Comparison of ENCODE assay signal across 26 mouse cellular contexts in genomic region chr9:46968970-46969369, GRCm38 (mm10). TPM values are rescaled to one million over a fixed set of nuclear protein-coding genes. Genes with fewer than 3 reads are reported as not detected.
DNase-seq lines count a peak whose midpoint lies in the region; ATAC-seq lines count a peak whose summit lies in the region.
"Had no signal": no experiment of that assay in that cellular context is flagged by ENCODE, and none has a peak within 500 bp of the region (broad histone marks: within the 10 kb centered on the region; RNA-seq: fewer than 3 reads in every experiment).

No protein-coding gene starts in this region.

- peaks cover 31% of the 10 kb centered on the region for H3K27me3 ChIP-seq in heart, embryonic 11.5 days (ENCODE audit: control insufficient read depth, insufficient read depth, low read length)
- H3K27me3 ChIP-seq in intestine, embryonic 14.5 days (replicated peaks; ENCODE audit: control insufficient read depth, insufficient read depth, low read length): 0 out of 2 replicates have a peak, but pooled peaks cover 3% of the 10 kb centered on the region
- no peaks in the 10 kb centered on the region for H3K27me3 ChIP-seq in intestine, embryonic 15.5 days (replicated peaks)
- peaks cover 4% of the 10 kb centered on the region; the same call in 1 of the 2 replicates for H3K27me3 ChIP-seq in embryonic facial prominence, embryonic 10.5 days (replicated peaks; ENCODE audit: low read depth, poor library complexity, severe bottlenecking)
- H3K27me3 ChIP-seq: limb, embryonic 13.5 days; liver, embryonic 15.5 days had no signal

- no peak for DNase-seq in heart, postnatal 10 days
- DNase-seq in intestine, embryonic 14.5 days (ENCODE audit: low spot score): no peak
- DNase-seq in embryo, embryonic 10 days (ENCODE audit: low spot score): peak; percentile 60
- peak; percentile 41 for DNase-seq in embryonic facial prominence, embryonic 10.5 days (ENCODE audit: low spot score)
- DNase-seq: cerebellum, adult 11-12 months; cerebellum, postnatal 36 days; gastrocnemius, postnatal 25 days; lung, postnatal 10 days; right cerebral cortex, adult 18-20 months; spleen, adult 18-20 months; thymus, postnatal 4 days had no signal

- intact Hi-C loops in heart, postnatal 10 days (cut with DNase I): no loop called here

- no peak overlapping the region for H3K9ac ChIP-seq in heart, embryonic 11.5 days (ENCODE audit: low read depth, low read length)
- no peak overlapping the region for H3K9ac ChIP-seq in intestine, embryonic 14.5 days (ENCODE audit: low read length)
- no peak overlapping the region for H3K9ac ChIP-seq in intestine, embryonic 15.5 days
- H3K9ac ChIP-seq: limb, embryonic 13.5 days; liver, embryonic 15.5 days had no signal

- H3K9me3 ChIP-seq in heart, embryonic 11.5 days (replicated peaks; ENCODE audit: control insufficient read depth, low read length): no peaks in the 10 kb centered on the region
- H3K9me3 ChIP-seq in intestine, embryonic 14.5 days (ENCODE audit: control insufficient read depth, low read length): no peaks in the 10 kb centered on the region
- H3K9me3 ChIP-seq in intestine, embryonic 15.5 days: no peaks in the 10 kb centered on the region
- H3K9me3 ChIP-seq in embryonic facial prominence, embryonic 10.5 days: no peaks in the 10 kb centered on the region
- H3K9me3 ChIP-seq: limb, embryonic 13.5 days; liver, embryonic 15.5 days had no signal

- no peak; the same call in 1 of the 2 replicates for ATAC-seq in heart, embryonic 11.5 days (replicated peaks; ENCODE audit: insufficient number of reproducible peaks, low FRiP score, low TSS enrichment)
- no peak for ATAC-seq in intestine, embryonic 14.5 days (replicated peaks; ENCODE audit: low FRiP score, low TSS enrichment, low read depth)
- ATAC-seq in intestine, embryonic 15.5 days: no peak
- ATAC-seq in CD4-positive, CD25-positive, alpha-beta regulatory T cell, adult 4 months: no peak
- ATAC-seq: hindbrain, postnatal 0 days had no signal

- H3K4me1 ChIP-seq in heart, embryonic 11.5 days (ENCODE audit: control insufficient read depth, insufficient read depth, low read length): peaks cover 12% of the 10 kb centered on the region
- 0 out of 2 replicates have a peak, but pooled peaks cover 9% of the 10 kb centered on the region for H3K4me1 ChIP-seq in intestine, embryonic 14.5 days (replicated peaks; ENCODE audit: control insufficient read depth, insufficient read depth, low read length)
- H3K4me1 ChIP-seq in intestine, embryonic 15.5 days (replicated peaks): no peaks in the 10 kb centered on the region
- H3K4me1 ChIP-seq in embryonic facial prominence, embryonic 10.5 days: peaks cover 31% of the 10 kb centered on the region
- H3K4me1 ChIP-seq: limb, embryonic 13.5 days; liver, embryonic 15.5 days had no signal

- H3K4me3 ChIP-seq in heart, embryonic 11.5 days (ENCODE audit: low read depth, low read length): no peak overlapping the region
- H3K4me3 ChIP-seq in intestine, embryonic 14.5 days (ENCODE audit: low read depth, low read length): no peak overlapping the region
- H3K4me3 ChIP-seq in intestine, embryonic 15.5 days (replicated peaks): no peak overlapping the region
- H3K4me3 ChIP-seq in embryonic facial prominence, embryonic 10.5 days: no peak overlapping the region
- H3K4me3 ChIP-seq: limb, embryonic 13.5 days; liver, embryonic 15.5 days; myocyte had no signal

- 0 out of 2 replicates have a peak overlapping the region, but pooled peaks have one; percentile 29 for H3K27ac ChIP-seq in heart, embryonic 11.5 days (ENCODE audit: low read depth, low read length)
- H3K27ac ChIP-seq in intestine, embryonic 14.5 days (ENCODE audit: low read depth): peak overlapping the region; percentile 35; the same call in 1 of the 2 replicates
- H3K27ac ChIP-seq in intestine, embryonic 15.5 days: no peak overlapping the region
- no peak overlapping the region for H3K27ac ChIP-seq in embryonic facial prominence, embryonic 10.5 days (replicated peaks)
- H3K27ac ChIP-seq: hindbrain, postnatal 0 days; limb, embryonic 13.5 days; liver, embryonic 15.5 days had no signal

- peak overlapping the region; percentile 34 for H3K4me2 ChIP-seq in heart, embryonic 11.5 days
- H3K4me2 ChIP-seq in intestine, embryonic 14.5 days (ENCODE audit: low read length): no peak overlapping the region
- no peak overlapping the region for H3K4me2 ChIP-seq in intestine, embryonic 15.5 days (replicated peaks)
- H3K4me2 ChIP-seq: limb, embryonic 13.5 days; liver, embryonic 15.5 days had no signal

- no peaks in the 10 kb centered on the region for H3K36me3 ChIP-seq in heart, embryonic 11.5 days (ENCODE audit: control insufficient read depth, insufficient read depth, low read length)
- H3K36me3 ChIP-seq in intestine, embryonic 14.5 days (ENCODE audit: control insufficient read depth, insufficient read depth, low read length): no peaks in the 10 kb centered on the region
- no peaks in the 10 kb centered on the region for H3K36me3 ChIP-seq in intestine, embryonic 15.5 days
- no peaks in the 10 kb centered on the region for H3K36me3 ChIP-seq in embryonic facial prominence, embryonic 10.5 days (replicated peaks)
- H3K36me3 ChIP-seq: G1E; limb, embryonic 13.5 days; liver, embryonic 15.5 days had no signal

- WGBS in heart, embryonic 11.5 days (ENCODE audit: insufficient replicate concordance): 14% methylated on average over 6 of the region's 6 CpGs
- WGBS in intestine, embryonic 14.5 days: 23% methylated on average over 6 of the region's 6 CpGs
- WGBS in intestine, embryonic 15.5 days: 22% methylated on average over 6 of the region's 6 CpGs
- WGBS in embryonic facial prominence, embryonic 10.5 days: 30% methylated on average over 6 of the region's 6 CpGs

RNA-seq across cellular contexts. Expression of gene Gm4791, which starts 29.6 kb away (rescaled TPM):
- polyA plus RNA-seq in heart, embryonic 11.5 days (2014; fragmentation: Nextera tagmentation; extraction: Ambion mirVana): not detected in 2 replicates
- total RNA-seq in heart, postnatal 10 days (2021): not detected
- not detected in 2 replicates for polyA plus RNA-seq in intestine, embryonic 14.5 days (2014; fragmentation: Nextera tagmentation; extraction: Ambion mirVana)
- not detected in 2 replicates for polyA plus RNA-seq in intestine, embryonic 15.5 days (2015; fragmentation: Nextera tagmentation; extraction: Ambion mirVana)
- polyA plus RNA-seq in embryonic facial prominence, embryonic 10.5 days (2016; fragmentation: Nextera tagmentation; extraction: Ambion mirVana): 0.24 TPM in 1 of 2 replicates, not detected in the other
- polyA plus RNA-seq in CD4-positive, CD25-positive, alpha-beta regulatory T cell, adult 4 months (2017; shearing (Covaris generic)): not detected
- total RNA-seq: adrenal gland, adult 18-20 months; G1E; gastrocnemius, postnatal 25 days; hindbrain, postnatal 0 days; layer of hippocampus, adult 18-20 months; left cerebral cortex, adult 8-10 months; megakaryocyte-erythroid progenitor cell, adult 5-6 weeks; neutrophil, adult 5-6 weeks had no signal
- polyA plus RNA-seq: G1E; hindbrain, postnatal 0 days; kidney, embryonic 14.5 days; liver, embryonic 15.5 days; myocyte; testis, adult 2 months had no signal

Comparison
In these comparisons a context has a peak if more than half of its experiments do, and no peak if none do; other contexts are left out.
1. H3K27ac ChIP-seq: peak in heart, embryonic 11.5 days (single experiment) and intestine, embryonic 14.5 days (single experiment); none in intestine, embryonic 15.5 days (single experiment) and embryonic facial prominence, embryonic 10.5 days (single experiment).
2. DNase-seq: peak in embryo, embryonic 10 days (single experiment) and embryonic facial prominence, embryonic 10.5 days (single experiment); none in heart, postnatal 10 days (0 of 2) and intestine, embryonic 14.5 days (single experiment).